Mouse (Mus musculus): ENCODE data around the gene Sypl. TPM values are rescaled to one million over a fixed set of nuclear protein-coding genes. Genes with fewer than 3 reads are reported as not detected.

Sypl gene
- total and polyA plus RNA-seq, 3 experiments, result 41.4 to 117 (median 109) TPM

Other genes with a start within 250 kb of the Sypl start
- gene Nampt, start 134.3 kb upstream of the Sypl start, total RNA-seq (2021), result 100 to 1,000 TPM; 105 to 130 TPM
- gene Nampt, start 134.3 kb upstream of the Sypl start, polyA plus RNA-seq (2012; rRNA removed), result 11.8 and 23.4 TPM in 2 replicates
- not detected for gene Cdhr3, start 139.0 kb downstream of the Sypl start, total RNA-seq (2021)
- gene Cdhr3, start 139.0 kb downstream of the Sypl start, polyA plus RNA-seq (2012; rRNA removed), result 0.06 TPM in 1 of 2 replicates, not detected in the other
- 10 to 100 TPM; 30.8 to 31.6 TPM for gene Atxn7l1, start 193.8 kb downstream of the Sypl start, total RNA-seq (2021)
- 19.9 and 21.8 TPM in 2 replicates for gene Atxn7l1, start 193.8 kb downstream of the Sypl start, polyA plus RNA-seq (2012; rRNA removed)

Measured in adrenal gland, adult 2 months (tissue).